Mouse (Mus musculus): ENCODE measurements at regions not wholly inside any gene's neighbourhood (a gene's known extent, or its start where the extent isn't known, plus 50 kb on each side); places are given as distances from the start of the nearest gene placed in this dataset.

DNA sequence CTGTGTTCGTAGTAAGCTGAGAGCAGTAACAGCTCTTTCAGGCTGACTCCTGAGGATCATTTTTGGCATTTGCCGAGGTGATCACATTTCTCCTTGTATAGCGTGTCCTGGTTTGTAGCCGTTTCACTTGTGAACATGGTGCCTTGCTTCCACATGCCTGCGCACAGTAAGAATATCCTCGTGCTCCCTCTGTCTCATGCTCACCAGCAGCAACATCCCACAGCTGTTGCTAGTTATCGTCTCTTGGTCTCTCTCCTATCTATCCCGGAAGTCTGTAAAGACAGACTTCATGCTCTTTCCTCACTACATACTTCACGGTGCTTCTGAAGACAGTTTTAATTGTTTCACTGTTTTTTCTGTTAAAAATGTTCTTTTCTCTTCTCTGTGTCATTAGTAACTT lies 331.7 kb upstream of the Tmc3 start:
- no peak for TF ChIP-seq CTCF (IDR thresholded peaks at IDR 0.05; ENCODE audit: low read depth)
- TF ChIP-seq EP300 (IDR thresholded peaks at IDR 0.05; ENCODE audit: low read depth): no peak
